Mouse (Mus musculus) heart, embryonic 10.5 days (tissue): ENCODE data around the gene Gm5640. TPM values are rescaled to one million over a fixed set of nuclear protein-coding genes. Genes with fewer than 3 reads are reported as not detected.
"Not testable (repeated sequence)": the region's sequence is repeated elsewhere in the genome, so short reads cannot be mapped to it uniquely, and the experiment has no call there.

Source experiments
- DNase-seq: peaks from one replicate; pipeline ENCODE4 v3.0.0-alpha.2; 2017; ENCODE audit warnings: low spot score
- H3K27ac ChIP-seq: fragments of 300-500 bp; sonication (generic); 2 replicates; pipeline ENCODE4 v1.5.1; 2016; ENCODE audit warnings: mild to moderate bottlenecking
- H3K27me3 ChIP-seq: fragments of 300-500 bp; sonication (generic); 2 replicates; pipeline ENCODE4 v1.6.1; 2016; ENCODE audit warnings: mild to moderate bottlenecking; ENCODE audit not compliant: poor library complexity, insufficient read depth, severe bottlenecking
- H3K36me3 ChIP-seq: fragments of 300-500 bp; sonication (generic); 2 replicates; pipeline ENCODE4 v1.6.1; 2016; ENCODE audit warnings: mild to moderate bottlenecking, moderate library complexity
- H3K4me1 ChIP-seq: fragments of 300-500 bp; sonication (generic); 2 replicates; pipeline ENCODE4 v1.6.1; 2016; ENCODE audit warnings: mild to moderate bottlenecking
- H3K4me3 ChIP-seq: fragments of 300-500 bp; sonication (generic); 2 replicates; pipeline ENCODE4 v1.5.1; 2016; ENCODE audit warnings: mild to moderate bottlenecking, moderate library complexity
- H3K9me3 ChIP-seq: fragments of 300-500 bp; sonication (generic); 2 replicates; pipeline ENCODE4 v1.6.1; 2016; ENCODE audit warnings: mild to moderate bottlenecking, moderate library complexity
- WGBS: fragments of 180-500 bp; shearing (Covaris S2); methylation state at CpG from one replicate; pipeline ENCODE4 v1.1.7; 2016; 5-methylcytosine and 5-hydroxymethylcytosine counted together
- polyA plus RNA-seq: library from polyadenylated mRNA; unstranded; fragments of >200 nt; fragmentation: Nextera tagmentation; extraction: Ambion mirVana; gene quantifications from 2 replicates; pipeline ENCODE4 v1.2.1, GENCODE M21; 2016

Gm5640 gene
- 0.06 and 0.12 TPM in 2 replicates for polyA plus RNA-seq

- WGBS: 57% methylated on average over 3 of the region's 5 CpGs
- not testable (repeated sequence) for H3K4me3 ChIP-seq, H3K4me1 ChIP-seq, H3K36me3 ChIP-seq, H3K9me3 ChIP-seq, H3K27ac ChIP-seq, H3K27me3 ChIP-seq
- DNase-seq: peak; percentile 41
These were observed at the start of gene Gm5640 for GRCm38 (mm10) chrX:74645466-74646323. Gene Gm5640 (minus strand): TSS chrX:74645635.

GRCm38 (mm10) chrX:74646393-74646792 lies 958 bp upstream of the Gm5640 start:
- DNase-seq, H3K9me3 ChIP-seq, H3K4me1 ChIP-seq, H3K36me3 ChIP-seq, H3K27me3 ChIP-seq, H3K27ac ChIP-seq, H3K4me3 ChIP-seq: not testable (repeated sequence)
- WGBS: no CpG with 5 or more reads among the region's 1 CpGs

- no peak within 1 kb of the TSS for H3K4me3 ChIP-seq
- H3K27ac ChIP-seq: no peak within 1 kb of the TSS
- DNase-seq: no peak
- H3K4me1 ChIP-seq: no peaks in the 10 kb centered on the region
- 85% methylated on average over 2 of the region's 2 CpGs for WGBS
- H3K36me3 ChIP-seq: no peaks in the 10 kb centered on the region
- no peaks in the 10 kb centered on the region for H3K27me3 ChIP-seq
- no peaks in the 10 kb centered on the region for H3K9me3 ChIP-seq
These were observed 53.1 kb downstream of the Gm5640 start, which contains the start of gene Olfr1325 for GRCm38 (mm10) chrX:74592379-74592778. Gene Olfr1325 (plus strand): TSS chrX:74592679.

Other genes with a start within 250 kb of the Gm5640 start
- gene G6pdx, start 216.4 kb downstream of the Gm5640 start, polyA plus RNA-seq: 26.3 and 34.6 TPM in 2 replicates
- gene Gm6880, start 164.2 kb downstream of the Gm5640 start, polyA plus RNA-seq: not detected in 2 replicates
- not detected in 2 replicates for gene Olfr1326-ps1, start 70.7 kb downstream of the Gm5640 start, polyA plus RNA-seq
- gene Olfr1325, start 53.0 kb downstream of the Gm5640 start, polyA plus RNA-seq: not detected in 2 replicates
- gene Gm6890, start 95.3 kb upstream of the Gm5640 start, polyA plus RNA-seq: not detected in 2 replicates
- 0.14 TPM in 1 of 2 replicates, not detected in the other for gene Gm5936, start 191.6 kb upstream of the Gm5640 start, polyA plus RNA-seq